Mouse (Mus musculus) adipocyte (in vitro differentiated cells): ENCODE measurements at regions not wholly inside any gene's neighbourhood (a gene's known extent, or its start where the extent isn't known, plus 50 kb on each side); places are given as distances from the start of the nearest gene placed in this dataset.

Source experiments
- DNase-seq: peaks from one replicate; pipeline ENCODE4 v3.0.0-alpha.2; 2016; ENCODE audit warnings: low spot score

- no peak for DNase-seq
Observed at GRCm38 (mm10) chr11:48133335-48133734, 144.6 kb upstream of the Sgcd start.

GRCm38 (mm10) chr11:48098063-48098462 is 109.3 kb upstream of the Sgcd start:
- DNase-seq = no peak

- DNase-seq = no peak
Observed at GRCm38 (mm10) chr11:48097455-48097854, 108.7 kb upstream of the Sgcd start.

GRCm38 (mm10) chr11:48067072-48067471 is 78.3 kb upstream of the Sgcd start:
- peak; percentile 20 for DNase-seq

- no peak for DNase-seq
Observed at GRCm38 (mm10) chr11:48063719-48064118, 75.0 kb upstream of the Sgcd start.

- no peak for DNase-seq
Observed at GRCm38 (mm10) chr11:48061501-48061900, 72.7 kb upstream of the Sgcd start.

GRCm38 (mm10) chr11:48051156-48051866 is 62.5 kb upstream of the Sgcd start:
- no peak for DNase-seq

- no peak for DNase-seq
Observed at GRCm38 (mm10) chr11:48048311-48048710, 59.5 kb upstream of the Sgcd start.
